Mouse (Mus musculus): ENCODE data around the gene Prrxl1. TPM values are rescaled to one million over a fixed set of nuclear protein-coding genes. Genes with fewer than 3 reads are reported as not detected.

Prrxl1 gene
- polyA plus RNA-seq, 1 experiment from 2014 or later = 13.2 TPM

DNA sequence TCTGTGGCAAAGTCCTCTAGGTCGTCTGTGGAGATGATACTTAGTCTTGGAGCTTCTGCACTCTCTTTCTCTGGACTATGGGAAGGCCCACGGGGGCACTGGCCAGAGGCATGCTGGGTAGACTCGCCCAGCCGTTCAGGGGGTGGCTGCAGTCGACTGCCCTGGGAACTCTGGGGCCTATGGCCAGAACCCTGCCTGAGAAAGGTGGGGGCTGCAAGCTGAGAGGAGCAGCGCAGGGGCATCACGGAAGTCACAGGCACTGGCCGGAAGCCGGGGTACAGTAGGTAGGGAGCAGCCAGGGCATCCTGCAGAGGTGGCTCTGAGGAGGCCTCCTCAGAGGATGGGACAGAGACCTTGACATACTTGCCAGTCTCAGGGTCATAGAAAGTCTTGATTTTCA is 60.6 kb downstream of the Prrxl1 start:
- Histone ChIP-seq H3K27ac (ENCODE audit: low read depth, low read length) (no peak overlapping the region), H3K9ac (ENCODE audit: low read depth, low read length) (no peak overlapping the region)
- WGBS = 78% methylated on average over 9 of the region's 9 CpGs

DNA sequence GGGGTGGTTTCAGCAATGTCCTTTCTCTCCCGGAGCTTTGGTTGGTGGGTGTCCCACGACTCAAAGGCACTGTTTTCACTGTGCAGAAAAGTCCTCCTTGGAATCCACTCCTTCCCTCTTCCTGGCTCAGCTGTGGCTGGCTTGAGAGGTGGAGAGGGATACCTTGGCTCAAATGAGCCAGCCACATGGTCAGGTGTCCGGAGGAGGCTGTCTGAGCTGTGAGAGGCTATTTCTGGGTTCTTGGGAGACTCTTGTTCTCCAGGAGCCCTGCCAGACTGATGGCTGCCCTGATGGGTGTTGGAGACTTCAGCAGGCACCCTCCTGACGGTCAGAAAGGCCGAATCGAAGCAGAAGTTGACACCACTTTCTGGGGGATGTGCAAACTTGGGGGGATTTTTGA is 63.9 kb downstream of the Prrxl1 start:
- ATAC-seq (ENCODE audit: low FRiP score) (no peak), DNase-seq (ENCODE audit: low spot score) (no peak)
- no peak overlapping the region for H3K4me3 ChIP-seq (ENCODE audit: low read depth, low read length)
- no peaks in the 10 kb centered on the region for H3K27me3 ChIP-seq (ENCODE audit: control insufficient read depth, insufficient read depth, low read length)
- H3K36me3 ChIP-seq (ENCODE audit: control insufficient read depth, insufficient read depth, low read length) = no peaks in the 10 kb centered on the region
- H3K9ac ChIP-seq (ENCODE audit: low read depth, low read length) = no peak overlapping the region
- H3K9me3 ChIP-seq (ENCODE audit: control insufficient read depth, low read length) = no peaks in the 10 kb centered on the region
- no peaks in the 10 kb centered on the region for H3K4me1 ChIP-seq (replicated peaks; ENCODE audit: control insufficient read depth, insufficient read depth, low read length)
- no peak overlapping the region for H3K27ac ChIP-seq (ENCODE audit: low read depth, low read length)
- 78% methylated on average over 6 of the region's 6 CpGs for WGBS
- no peak overlapping the region for H3K4me2 ChIP-seq (replicated peaks; ENCODE audit: low read depth, low read length)

More for the DNA sequence above, 60.6 kb downstream of the Prrxl1 start:
- Histone ChIP-seq H3K36me3 (ENCODE audit: control insufficient read depth, insufficient read depth, low read length) (no peaks in the 10 kb centered on the region), H3K9me3 (ENCODE audit: control insufficient read depth, low read length) (no peaks in the 10 kb centered on the region), H3K4me2 (replicated peaks; ENCODE audit: low read depth, low read length) (no peak overlapping the region), H3K4me1 (replicated peaks; ENCODE audit: control insufficient read depth, insufficient read depth, low read length) (no peaks in the 10 kb centered on the region), H3K27me3 (ENCODE audit: control insufficient read depth, insufficient read depth, low read length) (no peaks in the 10 kb centered on the region), H3K4me3 (ENCODE audit: low read depth, low read length) (no peak overlapping the region)
- no peak for ATAC-seq (ENCODE audit: low FRiP score)
- DNase-seq (ENCODE audit: low spot score) = no peak

DNA sequence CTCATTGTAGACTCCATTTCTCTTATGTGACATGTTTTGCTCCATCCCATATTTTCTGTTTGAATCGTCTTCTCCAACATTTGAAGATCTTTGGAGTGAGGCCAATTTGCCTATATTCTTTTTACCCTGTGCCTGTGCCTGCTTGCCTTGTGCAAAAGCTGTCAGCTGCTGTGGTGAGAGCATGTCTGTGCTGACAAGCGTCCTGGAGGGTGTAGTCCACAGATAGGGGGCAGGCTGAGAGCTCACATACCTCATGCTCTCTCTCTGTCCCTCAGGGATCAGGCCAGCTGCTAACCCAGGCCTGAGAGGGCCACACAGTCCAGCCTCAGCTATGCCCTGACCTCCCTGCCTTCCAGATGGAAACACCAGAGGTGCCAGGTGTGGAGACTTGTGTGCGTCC is 74.0 kb downstream of the Prrxl1 start:
- Histone ChIP-seq H3K27ac (ENCODE audit: low read depth, low read length) (no peak overlapping the region), H3K9me3 (ENCODE audit: control insufficient read depth, low read length) (no peaks in the 10 kb centered on the region), H3K4me2 (replicated peaks; ENCODE audit: low read depth, low read length) (no peak overlapping the region), H3K9ac (ENCODE audit: low read depth, low read length) (no peak overlapping the region), H3K4me1 (replicated peaks; ENCODE audit: control insufficient read depth, insufficient read depth, low read length) (no peaks in the 10 kb centered on the region), H3K4me3 (ENCODE audit: low read depth, low read length) (no peak overlapping the region), H3K36me3 (ENCODE audit: control insufficient read depth, insufficient read depth, low read length) (no peaks in the 10 kb centered on the region), H3K27me3 (ENCODE audit: control insufficient read depth, insufficient read depth, low read length) (no peaks in the 10 kb centered on the region)
- ATAC-seq (ENCODE audit: low FRiP score) (no peak), DNase-seq (ENCODE audit: low spot score) (no peak)
- 67% methylated on average over 3 of the region's 3 CpGs for WGBS

DNA sequence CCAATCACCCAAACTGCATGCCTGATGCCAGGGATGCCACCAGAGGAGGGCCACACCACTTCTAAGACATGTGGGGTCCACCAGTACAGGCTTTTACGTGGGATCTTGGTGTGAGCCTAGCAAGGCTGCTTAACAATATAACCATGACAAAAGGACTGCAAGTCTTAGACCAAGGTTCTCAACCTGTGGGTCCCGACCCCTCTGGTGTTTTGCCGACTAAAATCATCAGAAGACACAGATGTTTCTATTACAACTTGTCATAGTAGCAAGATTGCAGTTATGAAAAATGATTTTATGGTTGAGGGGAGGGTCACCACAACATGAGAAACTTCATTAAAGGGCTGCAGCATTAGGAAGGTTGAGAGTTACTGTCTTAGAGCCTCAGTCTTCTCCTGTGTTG is 79.4 kb downstream of the Prrxl1 start:
- no peak for ATAC-seq (ENCODE audit: low FRiP score)
- no peaks in the 10 kb centered on the region for H3K27me3 ChIP-seq (ENCODE audit: control insufficient read depth, insufficient read depth, low read length)
- 66% methylated on average over 3 of the region's 3 CpGs for WGBS
- no peak overlapping the region for H3K27ac ChIP-seq (ENCODE audit: low read depth, low read length)
- no peak overlapping the region for H3K4me2 ChIP-seq (replicated peaks; ENCODE audit: low read depth, low read length)
- no peaks in the 10 kb centered on the region for H3K36me3 ChIP-seq (ENCODE audit: control insufficient read depth, insufficient read depth, low read length)
- no peak overlapping the region for H3K9ac ChIP-seq (ENCODE audit: low read depth, low read length)
- H3K9me3 ChIP-seq (ENCODE audit: control insufficient read depth, low read length) = no peaks in the 10 kb centered on the region
- H3K4me3 ChIP-seq (ENCODE audit: low read depth, low read length) = no peak overlapping the region
- H3K4me1 ChIP-seq (replicated peaks; ENCODE audit: control insufficient read depth, insufficient read depth, low read length) = no peaks in the 10 kb centered on the region
- DNase-seq (ENCODE audit: low spot score) = no peak

DNA sequence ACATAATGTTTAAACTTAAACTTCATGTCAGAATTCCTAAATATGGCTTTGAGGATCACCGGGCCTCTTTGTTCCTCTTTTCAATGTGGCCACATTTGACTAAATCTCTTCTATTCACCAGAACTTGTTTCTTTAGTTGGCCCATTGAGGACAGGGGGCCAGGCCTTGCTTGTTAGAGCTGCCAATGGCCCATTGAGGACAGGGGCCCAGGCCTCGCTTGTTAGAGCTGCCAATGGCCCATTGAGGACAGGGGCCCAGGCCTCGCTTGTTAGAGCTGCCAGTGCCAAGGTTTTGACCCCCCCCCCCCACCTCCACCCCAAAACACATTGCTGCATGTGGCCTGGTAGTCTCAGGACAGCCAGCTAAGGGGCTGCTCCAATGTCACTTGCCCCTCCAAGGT is 82.4 kb downstream of the Prrxl1 start:
- Histone ChIP-seq H3K4me1 (replicated peaks; ENCODE audit: control insufficient read depth, insufficient read depth, low read length) (no peaks in the 10 kb centered on the region), H3K4me3 (ENCODE audit: low read depth, low read length) (no peak overlapping the region), H3K4me2 (replicated peaks; ENCODE audit: low read depth, low read length) (no peak overlapping the region), H3K36me3 (ENCODE audit: control insufficient read depth, insufficient read depth, low read length) (no peaks in the 10 kb centered on the region), H3K27ac (ENCODE audit: low read depth, low read length) (no peak overlapping the region), H3K9ac (ENCODE audit: low read depth, low read length) (no peak overlapping the region), H3K27me3 (ENCODE audit: control insufficient read depth, insufficient read depth, low read length) (no peaks in the 10 kb centered on the region), H3K9me3 (ENCODE audit: control insufficient read depth, low read length) (no peaks in the 10 kb centered on the region)
- ATAC-seq (ENCODE audit: low FRiP score) = no peak
- WGBS = 62% methylated on average over 3 of the region's 3 CpGs
- no peak for DNase-seq (ENCODE audit: low spot score)

DNA sequence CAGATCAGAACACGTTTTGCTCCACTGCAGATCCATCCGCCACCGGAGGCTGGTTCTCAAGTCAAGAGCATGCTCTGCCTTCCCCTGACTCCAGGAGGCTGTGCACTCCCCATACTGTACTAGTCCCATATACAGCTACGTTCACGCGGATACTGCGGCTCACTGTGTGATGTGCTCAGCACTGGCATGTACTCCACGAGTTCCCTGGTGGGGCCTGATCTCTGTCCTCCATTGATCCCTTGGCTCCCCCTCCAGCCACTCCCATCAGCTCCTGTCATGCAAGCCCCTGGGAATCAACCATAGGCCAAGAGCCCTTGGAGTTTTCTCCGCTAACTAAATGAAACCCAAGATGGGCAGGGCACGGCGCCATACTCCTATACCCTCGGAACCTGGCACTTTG is 83.3 kb downstream of the Prrxl1 start:
- WGBS = 91% methylated on average over 12 of the region's 12 CpGs
- Histone ChIP-seq H3K9me3 (ENCODE audit: control insufficient read depth, low read length) (no peaks in the 10 kb centered on the region), H3K4me3 (ENCODE audit: low read depth, low read length) (no peak overlapping the region), H3K36me3 (ENCODE audit: control insufficient read depth, insufficient read depth, low read length) (no peaks in the 10 kb centered on the region), H3K27me3 (ENCODE audit: control insufficient read depth, insufficient read depth, low read length) (no peaks in the 10 kb centered on the region), H3K27ac (ENCODE audit: low read depth, low read length) (no peak overlapping the region), H3K9ac (ENCODE audit: low read depth, low read length) (no peak overlapping the region), H3K4me1 (replicated peaks; ENCODE audit: control insufficient read depth, insufficient read depth, low read length) (no peaks in the 10 kb centered on the region), H3K4me2 (replicated peaks; ENCODE audit: low read depth, low read length) (no peak overlapping the region)
- DNase-seq (ENCODE audit: low spot score) = no peak
- ATAC-seq (ENCODE audit: low FRiP score) = no peak

DNA sequence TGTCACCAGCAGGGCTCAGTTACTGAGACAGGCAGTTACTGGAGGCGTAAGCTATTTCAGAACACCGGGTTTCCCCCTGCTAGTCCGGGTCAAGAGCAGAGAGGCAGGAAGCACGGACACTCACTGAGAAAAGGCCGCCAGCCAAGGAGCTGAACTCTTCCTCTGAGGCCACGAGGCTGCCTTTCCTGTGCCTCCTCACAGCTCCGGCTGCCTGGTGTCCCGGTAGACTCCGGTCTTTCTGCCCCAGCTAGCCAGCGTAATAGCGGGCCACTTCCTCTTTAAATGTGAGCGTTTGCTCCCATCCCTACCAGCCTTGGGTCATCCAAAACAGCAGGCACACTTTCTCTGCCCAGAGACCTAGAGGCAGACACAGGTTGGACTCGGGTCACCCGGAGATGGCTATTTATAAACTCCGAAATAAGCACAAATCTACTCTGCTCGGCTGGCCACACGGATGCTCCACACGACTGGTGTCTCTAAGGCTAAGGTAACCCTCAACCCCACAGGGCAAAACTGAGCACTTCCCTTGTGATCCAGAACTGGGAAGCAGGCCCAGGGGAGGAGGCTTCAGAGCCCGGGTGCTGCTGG is 84.1 kb downstream of the Prrxl1 start:
- no peak overlapping the region for H3K4me2 ChIP-seq (replicated peaks; ENCODE audit: low read depth, low read length)
- WGBS = 61% methylated on average over 19 of the region's 19 CpGs
- DNase-seq (ENCODE audit: low spot score) (no peak), ATAC-seq (ENCODE audit: low FRiP score) (no peak)
- no peaks in the 10 kb centered on the region for H3K9me3 ChIP-seq (ENCODE audit: control insufficient read depth, low read length)
- no peak overlapping the region for H3K27ac ChIP-seq (ENCODE audit: low read depth, low read length)
- H3K9ac ChIP-seq (ENCODE audit: low read depth, low read length) = no peak overlapping the region
- no peaks in the 10 kb centered on the region for H3K36me3 ChIP-seq (ENCODE audit: control insufficient read depth, insufficient read depth, low read length)
- H3K4me3 ChIP-seq (ENCODE audit: low read depth, low read length) = no peak overlapping the region
- H3K27me3 ChIP-seq (ENCODE audit: control insufficient read depth, insufficient read depth, low read length) = no peaks in the 10 kb centered on the region
- H3K4me1 ChIP-seq (replicated peaks; ENCODE audit: control insufficient read depth, insufficient read depth, low read length) = no peaks in the 10 kb centered on the region

DNA sequence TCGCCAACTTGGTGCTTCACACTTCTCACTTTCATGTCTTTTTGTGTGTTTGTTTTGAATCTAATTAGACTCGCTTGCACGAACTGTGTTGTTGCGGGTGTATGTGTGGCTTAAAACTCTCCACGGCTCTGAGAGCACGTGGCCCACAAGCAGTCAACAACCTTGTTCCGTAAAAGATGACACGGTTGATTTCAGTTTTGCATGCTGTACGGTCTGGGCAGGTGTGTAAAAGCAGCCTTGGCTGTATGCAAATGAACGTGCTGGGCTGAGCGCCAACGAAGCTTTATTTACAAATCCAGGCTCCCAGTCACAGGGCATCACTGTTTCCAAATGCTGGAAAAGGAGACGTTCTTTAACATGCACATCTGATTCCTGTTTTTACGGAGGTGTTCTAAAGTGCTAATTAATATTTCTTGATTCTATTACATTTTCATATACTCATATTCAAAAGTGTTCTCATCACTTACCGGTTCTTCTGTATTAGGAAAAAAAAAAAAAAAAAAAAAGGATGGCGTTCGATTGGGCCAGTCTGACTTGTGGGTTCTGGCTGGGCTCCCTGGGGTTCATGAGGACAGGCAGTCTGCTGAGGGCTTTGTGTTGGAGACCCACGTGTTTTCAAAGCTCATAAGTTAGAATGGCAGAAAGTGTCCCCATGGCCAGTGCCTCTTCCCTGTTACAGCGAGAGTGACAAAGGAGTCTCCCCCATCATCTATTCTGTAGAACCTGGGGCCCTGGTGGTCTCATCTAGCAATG is 85.0 kb downstream of the Prrxl1 start:
- no peaks in the 10 kb centered on the region for H3K9me3 ChIP-seq (ENCODE audit: control insufficient read depth, low read length)
- WGBS = 67% methylated on average over 19 of the region's 19 CpGs
- H3K4me3 ChIP-seq (ENCODE audit: low read depth, low read length) = no peak overlapping the region
- no peaks in the 10 kb centered on the region for H3K36me3 ChIP-seq (ENCODE audit: control insufficient read depth, insufficient read depth, low read length)
- no peak for ATAC-seq (ENCODE audit: low FRiP score)
- H3K9ac ChIP-seq (ENCODE audit: low read depth, low read length) = no peak overlapping the region
- no peaks in the 10 kb centered on the region for H3K27me3 ChIP-seq (ENCODE audit: control insufficient read depth, insufficient read depth, low read length)
- no peak overlapping the region for H3K27ac ChIP-seq (ENCODE audit: low read depth, low read length)
- DNase-seq (ENCODE audit: low spot score) = no peak
- no peaks in the 10 kb centered on the region for H3K4me1 ChIP-seq (replicated peaks; ENCODE audit: control insufficient read depth, insufficient read depth, low read length)
- H3K4me2 ChIP-seq (replicated peaks; ENCODE audit: low read depth, low read length) = no peak overlapping the region

DNA sequence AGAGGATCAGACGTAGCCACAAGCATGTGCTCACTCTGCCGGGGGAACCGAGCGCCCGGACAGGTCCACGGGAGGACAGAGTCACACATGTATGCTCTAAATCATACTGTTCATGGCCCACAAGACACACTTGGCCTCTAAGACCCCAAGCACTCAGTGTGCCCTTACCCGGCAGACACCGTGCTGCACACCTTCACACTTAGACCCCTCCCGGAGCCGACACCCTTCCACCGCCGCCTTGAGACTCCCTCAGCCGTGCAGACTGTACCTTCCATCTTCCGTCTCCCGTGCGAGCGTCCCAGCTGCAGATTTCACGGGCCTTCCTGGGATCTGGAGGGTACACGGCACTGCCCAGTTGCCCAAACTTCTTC is 85.5 kb downstream of the Prrxl1 start:
- no peak overlapping the region for H3K27ac ChIP-seq (ENCODE audit: low read depth, low read length)
- H3K9me3 ChIP-seq (ENCODE audit: control insufficient read depth, low read length) = no peaks in the 10 kb centered on the region
- DNase-seq (ENCODE audit: low spot score) (no peak), ATAC-seq (ENCODE audit: low FRiP score) (no peak)
- H3K27me3 ChIP-seq (ENCODE audit: control insufficient read depth, insufficient read depth, low read length) = no peaks in the 10 kb centered on the region
- H3K4me2 ChIP-seq (replicated peaks; ENCODE audit: low read depth, low read length) = no peak overlapping the region
- no peak overlapping the region for H3K4me3 ChIP-seq (ENCODE audit: low read depth, low read length)
- H3K36me3 ChIP-seq (ENCODE audit: control insufficient read depth, insufficient read depth, low read length) = no peaks in the 10 kb centered on the region
- H3K9ac ChIP-seq (ENCODE audit: low read depth, low read length) = no peak overlapping the region
- no peaks in the 10 kb centered on the region for H3K4me1 ChIP-seq (replicated peaks; ENCODE audit: control insufficient read depth, insufficient read depth, low read length)
- WGBS = 83% methylated on average over 19 of the region's 19 CpGs

All from hindbrain, embryonic 11.5 days (tissue).